Mouse (Mus musculus): ENCODE data around the gene Mgrn1. TPM values are rescaled to one million over a fixed set of nuclear protein-coding genes. Genes with fewer than 3 reads are reported as not detected.

The Mgrn1 gene
- total RNA-seq (2021) = 100 to 1,000 TPM; 154 to 155 TPM

GRCm38 (mm10) chr16:4885760-4886689 lies at the start of gene Mgrn1:
Gene Mgrn1 (plus strand): TSS chr16:4886249.
- DNase-seq = peak; percentile 85 to 86

GRCm38 (mm10) chr16:4837631-4838030 lies 48.4 kb upstream of the Mgrn1 start:
- DNase-seq = no peak
- intact Hi-C loops (cut with DNase I) = no loop called here

More at GRCm38 (mm10) chr16:4885760-4886689, at the start of gene Mgrn1:
- intact Hi-C loops (cut with DNase I) = loop anchor here (5.0 kb wide), 1 partner anchor 161 kb away; the partner anchor contains the start of gene Glyr1

GRCm38 (mm10) chr16:4839552-4839951 lies 46.5 kb upstream of the Mgrn1 start:
- no peak for DNase-seq
- intact Hi-C loops (cut with DNase I) = no loop called here

- intact Hi-C loops (cut with DNase I) = no loop called here
- no peak for DNase-seq
Observed at GRCm38 (mm10) chr16:4840231-4840630, 45.8 kb upstream of the Mgrn1 start.

- DNase-seq = no peak
- intact Hi-C loops (cut with DNase I) = no loop called here
Observed at GRCm38 (mm10) chr16:4847041-4847440, 39.0 kb upstream of the Mgrn1 start.

- intact Hi-C loops (cut with DNase I) = no loop called here
- DNase-seq = no peak
Observed at GRCm38 (mm10) chr16:4848090-4848489, 38.0 kb upstream of the Mgrn1 start.

- intact Hi-C loops (cut with DNase I) = no loop called here
- DNase-seq = no peak
Observed at GRCm38 (mm10) chr16:4850361-4850760, 35.7 kb upstream of the Mgrn1 start.

GRCm38 (mm10) chr16:4850938-4851628 lies 35.0 kb upstream of the Mgrn1 start:
- intact Hi-C loops (cut with DNase I) = no loop called here
- DNase-seq = no peak

- no peak for DNase-seq
- intact Hi-C loops (cut with DNase I) = no loop called here
Observed at GRCm38 (mm10) chr16:4855046-4855650, 30.9 kb upstream of the Mgrn1 start.

- intact Hi-C loops (cut with DNase I) = loop anchor here (5.0 to 10.0 kb wide), 3 partner anchors 97 to 229 kb away; no protein-coding TSS in a partner anchor
- DNase-seq = no peak
Observed at GRCm38 (mm10) chr16:4861392-4861791, 24.7 kb upstream of the Mgrn1 start.

GRCm38 (mm10) chr16:4862863-4863483 lies 23.1 kb upstream of the Mgrn1 start:
- intact Hi-C loops (cut with DNase I) = loop anchor here (1.0 to 10.0 kb wide), 4 partner anchors 50 to 231 kb away; no protein-coding TSS in a partner anchor
- DNase-seq = peak; percentile 73 to 75

- DNase-seq = no peak
- intact Hi-C loops (cut with DNase I) = loop anchor here (1.0 to 10.0 kb wide), 4 partner anchors 50 to 231 kb away; no protein-coding TSS in a partner anchor
Observed at GRCm38 (mm10) chr16:4863742-4864141, 22.3 kb upstream of the Mgrn1 start.

- intact Hi-C loops (cut with DNase I) = loop anchor here (5.0 to 10.0 kb wide), 2 partner anchors 101 to 159 kb away; no protein-coding TSS in a partner anchor
- no peak for DNase-seq
Observed at GRCm38 (mm10) chr16:4866101-4866695, 19.9 kb upstream of the Mgrn1 start.

- intact Hi-C loops (cut with DNase I) = no loop called here
- DNase-seq = no peak
Observed at GRCm38 (mm10) chr16:4870490-4870889, 15.6 kb upstream of the Mgrn1 start.

- intact Hi-C loops (cut with DNase I) = no loop called here
- DNase-seq = no peak
Observed at GRCm38 (mm10) chr16:4871926-4872325, 14.1 kb upstream of the Mgrn1 start.

- DNase-seq = no peak
- intact Hi-C loops (cut with DNase I) = no loop called here
Observed at GRCm38 (mm10) chr16:4875198-4876032, 10.6 kb upstream of the Mgrn1 start.

GRCm38 (mm10) chr16:4876033-4876680 lies 9.9 kb upstream of the Mgrn1 start:
- peak in 1 of 2 experiments; percentile 63 for DNase-seq
- intact Hi-C loops (cut with DNase I) = no loop called here

- intact Hi-C loops (cut with DNase I) = no loop called here
- no peak for DNase-seq
Observed at GRCm38 (mm10) chr16:4877195-4877594, 8.9 kb upstream of the Mgrn1 start.

All from heart, postnatal 36 days (tissue).